Mouse (Mus musculus): ENCODE measurements around the gene Siah2. TPM values are rescaled to one million over a fixed set of nuclear protein-coding genes. Genes with fewer than 3 reads are reported as not detected.

The Siah2 gene
- 14.7 and 15.2 TPM in 2 replicates for polyA plus RNA-seq (2012; rRNA removed)

GRCm38 (mm10) chr3:58691997-58692721, at the start of gene Siah2:
TSS of gene Siah2 (minus strand) at chr3:58692400.

DNA sequence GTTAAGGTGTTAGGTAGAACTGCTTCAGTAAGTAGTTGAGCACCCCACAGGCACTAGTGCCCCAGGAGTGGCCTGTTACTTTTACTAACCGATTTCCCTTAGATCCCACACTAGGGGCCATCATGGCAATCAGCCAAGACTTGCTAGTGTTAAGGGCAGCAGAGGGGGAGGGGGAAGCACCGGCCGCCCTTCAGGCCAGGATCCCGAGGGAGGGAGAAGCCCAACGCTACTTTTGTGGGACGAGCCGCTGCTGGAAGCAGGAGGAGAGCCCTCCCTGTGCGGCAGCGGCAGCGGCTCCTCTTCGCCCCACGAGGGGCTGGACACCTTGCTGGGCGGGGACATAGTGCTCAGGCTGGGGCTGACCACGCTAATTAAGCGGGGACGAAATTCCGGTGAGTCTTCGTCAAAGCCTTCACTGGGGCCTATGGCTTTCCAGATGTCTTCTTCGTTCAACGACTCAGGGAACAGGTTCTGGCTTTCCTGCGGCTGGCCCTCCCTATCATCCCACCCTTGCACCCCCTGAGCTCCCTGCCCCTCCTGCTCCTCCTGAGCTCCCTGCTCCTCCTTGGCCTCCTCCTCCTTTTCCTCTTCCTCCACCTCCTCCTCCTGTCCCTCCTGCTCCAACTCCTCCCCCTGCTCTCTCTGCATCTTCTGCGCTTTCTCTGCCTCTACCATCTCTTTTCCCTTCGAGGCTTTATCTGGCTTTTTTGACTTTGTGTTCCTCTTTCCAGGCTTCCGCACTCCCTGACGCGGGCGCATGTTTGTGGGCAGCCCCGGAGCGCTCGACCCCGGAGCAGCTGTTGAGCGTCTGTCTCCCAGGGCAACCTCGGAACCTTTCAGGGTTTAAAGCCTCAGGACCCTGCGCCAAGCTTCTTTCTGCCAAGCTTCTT, 55.5 kb downstream of the Siah2 start, which contains the start of gene Erich6:
TSS of gene Erich6 (minus strand) at position 802 of the 890 bp plus-strand sequence.

Other genes starting within 250 kb of the Siah2 start
- gene Eif2a, start 166.6 kb downstream of the Siah2 start, polyA plus RNA-seq (2012; rRNA removed) = 34.2 and 37.2 TPM in 2 replicates
- gene Serp1, start 166.5 kb downstream of the Siah2 start, polyA plus RNA-seq (2012; rRNA removed) = 24.3 and 27.8 TPM in 2 replicates
- 75.1 and 81.2 TPM in 2 replicates for gene Selenot, start 115.8 kb downstream of the Siah2 start, polyA plus RNA-seq (2012; rRNA removed)
- gene Erich6, start 55.2 kb downstream of the Siah2 start, polyA plus RNA-seq (2012; rRNA removed) = 0.79 and 0.84 TPM in 2 replicates
- gene Mindy4b-ps, start 129.9 kb upstream of the Siah2 start, polyA plus RNA-seq (2012; rRNA removed) = 0.14 and 0.52 TPM in 2 replicates
- 1.00 and 1.3 TPM in 2 replicates for gene Clrn1, start 192.9 kb upstream of the Siah2 start, polyA plus RNA-seq (2012; rRNA removed)